Mouse (Mus musculus) cortical plate, adult 2 months (tissue): ENCODE results near the gene Fkbp5.

Experiments used
- CTCF ChIP-seq: fragments of 200-500 bp; IDR thresholded peaks from 2 replicates; pipeline ENCODE4 v1.5.1; 2011; ENCODE audit warnings: mild to moderate bottlenecking, control low read depth, low read length; ENCODE audit not compliant: insufficient read depth; ENCODE audit errors: extremely low read depth
- POLR2A ChIP-seq: fragments of 200-500 bp; IDR thresholded peaks from 2 replicates; pipeline ENCODE4 v1.6.1; 2011; ENCODE audit warnings: mild to moderate bottlenecking, low read length, control low read depth; ENCODE audit not compliant: insufficient read depth; ENCODE audit errors: extremely low read depth

DNA sequence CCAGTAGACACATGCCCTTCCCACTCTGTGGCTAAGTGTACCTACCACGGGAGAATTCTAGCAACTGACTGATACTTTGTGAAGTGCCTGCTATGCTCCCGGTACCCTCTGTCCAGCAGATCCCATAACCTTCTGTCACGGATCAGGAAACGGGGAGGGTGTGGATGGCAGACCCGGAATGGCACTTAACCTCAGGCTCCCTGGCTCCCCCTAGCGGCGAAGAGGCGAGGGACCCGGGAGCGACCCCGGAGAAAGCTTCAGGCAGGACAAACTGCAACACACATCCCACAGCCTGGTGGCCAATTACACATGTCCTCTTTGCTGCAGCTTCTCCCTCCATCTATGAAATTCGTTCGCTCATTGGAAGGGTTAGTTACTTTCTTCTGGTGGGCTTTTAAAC lies 148.9 kb downstream of the Fkbp5 start:
- TF ChIP-seq CTCF = peak; percentile 63
- TF ChIP-seq POLR2A = no peak
